Comparison of ENCODE assay signal across 13 mouse cellular contexts in genomic region chr15:81920546-81921217, GRCm38 (mm10). TPM values are rescaled to one million over a fixed set of nuclear protein-coding genes. Genes with fewer than 3 reads are reported as not detected.
DNase-seq lines count a peak whose midpoint lies in the region; ATAC-seq lines count a peak whose summit lies in the region.
"Had no signal": no experiment of that assay in that cellular context is flagged by ENCODE, and none has a peak within 500 bp of the region (broad histone marks: within the 10 kb centered on the region; RNA-seq: fewer than 3 reads in every experiment).

No protein-coding gene starts in this region.

- WGBS in forebrain, embryonic 13.5 days: 87% methylated on average over 10 of the region's 10 CpGs
- 82% methylated on average over 10 of the region's 10 CpGs for WGBS in forebrain, embryonic 12.5 days
- WGBS in limb, embryonic 13.5 days: 92% methylated on average over 10 of the region's 10 CpGs
- WGBS in kidney, embryonic 16.5 days: 86% methylated on average over 10 of the region's 10 CpGs

- no peak overlapping the region for H3K4me3 ChIP-seq in forebrain, embryonic 13.5 days
- no peak overlapping the region for H3K4me3 ChIP-seq in forebrain, embryonic 12.5 days (replicated peaks)
- H3K4me3 ChIP-seq in limb, embryonic 13.5 days: no peak overlapping the region
- no peak overlapping the region for H3K4me3 ChIP-seq in kidney, embryonic 16.5 days (ENCODE audit: low read length)
- H3K4me3 ChIP-seq: intestine, embryonic 15.5 days had no signal

- 0 out of 2 replicates have a peak overlapping the region, but pooled peaks have one; percentile 2 for H3K9ac ChIP-seq in forebrain, embryonic 13.5 days
- no peak overlapping the region for H3K9ac ChIP-seq in forebrain, embryonic 12.5 days
- H3K9ac ChIP-seq in limb, embryonic 13.5 days: 0 out of 2 replicates have a peak overlapping the region, but pooled peaks have one; percentile 19
- no peak overlapping the region for H3K9ac ChIP-seq in kidney, embryonic 16.5 days (replicated peaks; ENCODE audit: low read length)
- H3K9ac ChIP-seq: intestine, embryonic 15.5 days had no signal

- H3K4me2 ChIP-seq in forebrain, embryonic 13.5 days: no peak overlapping the region
- H3K4me2 ChIP-seq in forebrain, embryonic 12.5 days: no peak overlapping the region
- H3K4me2 ChIP-seq in limb, embryonic 13.5 days (replicated peaks): no peak overlapping the region
- H3K4me2 ChIP-seq in kidney, embryonic 16.5 days (replicated peaks; ENCODE audit: low read depth, low read length): no peak overlapping the region
- H3K4me2 ChIP-seq: heart, embryonic 11.5 days; intestine, embryonic 15.5 days had no signal

- H3K27ac ChIP-seq in forebrain, embryonic 13.5 days: no peak overlapping the region; the same call in 1 of the 2 replicates
- H3K27ac ChIP-seq in forebrain, embryonic 12.5 days: no peak overlapping the region
- no peak overlapping the region for H3K27ac ChIP-seq in limb, embryonic 13.5 days
- H3K27ac ChIP-seq in kidney, embryonic 16.5 days (ENCODE audit: low read length): no peak overlapping the region
- H3K27ac ChIP-seq: intestine, embryonic 15.5 days had no signal

- H3K4me1 ChIP-seq in forebrain, embryonic 13.5 days: peaks cover 21% of the 10 kb centered on the region
- peaks cover 22% of the 10 kb centered on the region for H3K4me1 ChIP-seq in forebrain, embryonic 12.5 days
- H3K4me1 ChIP-seq in limb, embryonic 13.5 days: peaks cover 15% of the 10 kb centered on the region
- peaks cover 17% of the 10 kb centered on the region for H3K4me1 ChIP-seq in kidney, embryonic 16.5 days (ENCODE audit: insufficient read depth, low read length)

- peaks cover 28% of the 10 kb centered on the region for H3K36me3 ChIP-seq in forebrain, embryonic 13.5 days (ENCODE audit: poor library complexity, severe bottlenecking)
- peaks cover 37% of the 10 kb centered on the region for H3K36me3 ChIP-seq in forebrain, embryonic 12.5 days (replicated peaks)
- H3K36me3 ChIP-seq in limb, embryonic 13.5 days: peaks cover 42% of the 10 kb centered on the region
- H3K36me3 ChIP-seq in kidney, embryonic 16.5 days (ENCODE audit: insufficient read depth, low read length): peaks cover 14% of the 10 kb centered on the region

- intact Hi-C loops in left cerebral cortex, postnatal 4 days (cut with DNase I): no loop called here

- peak; percentile 55 for DNase-seq in left cerebral cortex, postnatal 4 days
- DNase-seq in left cerebral cortex, adult 8-10 months (ENCODE audit: low spot score in 2 of 2): no peak
- peak; percentile 68 for DNase-seq in cerebellum, adult 9-10 months
- DNase-seq in thymus, adult 18-20 months: no peak

- no peaks in the 10 kb centered on the region for H3K27me3 ChIP-seq in forebrain, embryonic 13.5 days
- no peaks in the 10 kb centered on the region for H3K27me3 ChIP-seq in forebrain, embryonic 12.5 days
- H3K27me3 ChIP-seq in limb, embryonic 13.5 days: no peaks in the 10 kb centered on the region
- H3K27me3 ChIP-seq in kidney, embryonic 16.5 days (ENCODE audit: insufficient read depth, low read length): no peaks in the 10 kb centered on the region
- H3K27me3 ChIP-seq: intestine, embryonic 15.5 days; megakaryocyte, embryonic 14.5 days had no signal

- no peak for ATAC-seq in forebrain, embryonic 13.5 days
- ATAC-seq in forebrain, embryonic 12.5 days (ENCODE audit: low FRiP score): no peak
- ATAC-seq in limb, embryonic 13.5 days (ENCODE audit: low FRiP score, low read depth): no peak
- no peak for ATAC-seq in kidney, embryonic 16.5 days (ENCODE audit: low FRiP score, low TSS enrichment)
- ATAC-seq: intestine, embryonic 15.5 days had no signal

- no peaks in the 10 kb centered on the region for H3K9me3 ChIP-seq in forebrain, embryonic 13.5 days (replicated peaks)
- H3K9me3 ChIP-seq in forebrain, embryonic 12.5 days: no peaks in the 10 kb centered on the region
- H3K9me3 ChIP-seq in limb, embryonic 13.5 days: no peaks in the 10 kb centered on the region
- no peaks in the 10 kb centered on the region for H3K9me3 ChIP-seq in kidney, embryonic 16.5 days (ENCODE audit: low read length)
- H3K9me3 ChIP-seq: G1E; intestine, embryonic 15.5 days; megakaryocyte, embryonic 14.5 days had no signal

RNA-seq across cellular contexts. Expression of gene Polr3h, which starts 5.4 kb away (rescaled TPM):
- 85.7 and 86.0 TPM in 2 replicates for polyA plus RNA-seq in forebrain, embryonic 13.5 days (2015; fragmentation: Nextera tagmentation; extraction: Ambion mirVana)
- 69.8 and 75.6 TPM in 2 replicates for polyA plus RNA-seq in forebrain, embryonic 12.5 days (2016; fragmentation: Nextera tagmentation; extraction: Ambion mirVana)
- total RNA-seq in left cerebral cortex, postnatal 4 days (2021): 10 to 100 TPM; 45.7 to 48.1 TPM
- 10 to 100 TPM; 52.4 to 56.6 (median 55.3) TPM for total RNA-seq in left cerebral cortex, adult 8-10 months (2022)
- 56.9 and 57.9 TPM in 2 replicates for polyA plus RNA-seq in limb, embryonic 13.5 days (2015; fragmentation: Nextera tagmentation; extraction: Ambion mirVana)
- polyA plus RNA-seq in kidney, embryonic 16.5 days (2015; fragmentation: Nextera tagmentation; extraction: Ambion mirVana): 95.5 and 98.5 TPM in 2 replicates

RNA-seq across cellular contexts. Expression of gene Csdc2, which starts 15.9 kb away (rescaled TPM):
- polyA plus RNA-seq in forebrain, embryonic 13.5 days (2015; fragmentation: Nextera tagmentation; extraction: Ambion mirVana): 60.6 and 74.9 TPM in 2 replicates
- polyA plus RNA-seq in forebrain, embryonic 12.5 days (2016; fragmentation: Nextera tagmentation; extraction: Ambion mirVana): 35.8 and 39.9 TPM in 2 replicates
- total RNA-seq in left cerebral cortex, postnatal 4 days (2021): 100 to 1,000 TPM; 191 to 201 TPM
- total RNA-seq in left cerebral cortex, adult 8-10 months (2022): 10 to 100 TPM; 73.0 to 81.8 (median 75.8) TPM
- polyA plus RNA-seq in limb, embryonic 13.5 days (2015; fragmentation: Nextera tagmentation; extraction: Ambion mirVana): 13.4 and 15.0 TPM in 2 replicates
- 35.2 and 38.1 TPM in 2 replicates for polyA plus RNA-seq in kidney, embryonic 16.5 days (2015; fragmentation: Nextera tagmentation; extraction: Ambion mirVana)
- total RNA-seq: common myeloid progenitor, adult 5-6 weeks; G1E had no signal
- polyA plus RNA-seq: G1E had no signal

RNA-seq across cellular contexts. Expression of gene Pmm1, which starts 40.0 kb away (rescaled TPM):
- 62.2 and 62.5 TPM in 2 replicates for polyA plus RNA-seq in forebrain, embryonic 13.5 days (2015; fragmentation: Nextera tagmentation; extraction: Ambion mirVana)
- polyA plus RNA-seq in forebrain, embryonic 12.5 days (2016; fragmentation: Nextera tagmentation; extraction: Ambion mirVana): 42.0 and 44.0 TPM in 2 replicates
- 100 to 1,000 TPM; 138 to 140 TPM for total RNA-seq in left cerebral cortex, postnatal 4 days (2021)
- 100 to 1,000 TPM; 180 to 198 (median 188) TPM for total RNA-seq in left cerebral cortex, adult 8-10 months (2022)
- polyA plus RNA-seq in limb, embryonic 13.5 days (2015; fragmentation: Nextera tagmentation; extraction: Ambion mirVana): 26.3 and 26.8 TPM in 2 replicates
- 33.6 and 37.3 TPM in 2 replicates for polyA plus RNA-seq in kidney, embryonic 16.5 days (2015; fragmentation: Nextera tagmentation; extraction: Ambion mirVana)

RNA-seq across cellular contexts. Expression of gene Aco2, which starts 48.6 kb away (rescaled TPM):
- polyA plus RNA-seq in forebrain, embryonic 13.5 days (2015; fragmentation: Nextera tagmentation; extraction: Ambion mirVana): 202 and 211 TPM in 2 replicates
- polyA plus RNA-seq in forebrain, embryonic 12.5 days (2016; fragmentation: Nextera tagmentation; extraction: Ambion mirVana): 184 and 185 TPM in 2 replicates
- total RNA-seq in left cerebral cortex, postnatal 4 days (2021): 100 to 1,000 TPM; 273 to 304 TPM
- total RNA-seq in left cerebral cortex, adult 8-10 months (2022): 100 to 1,000 TPM; 453 to 537 (median 485) TPM
- 142 and 156 TPM in 2 replicates for polyA plus RNA-seq in limb, embryonic 13.5 days (2015; fragmentation: Nextera tagmentation; extraction: Ambion mirVana)
- polyA plus RNA-seq in kidney, embryonic 16.5 days (2015; fragmentation: Nextera tagmentation; extraction: Ambion mirVana): 281 and 293 TPM in 2 replicates

RNA-seq across cellular contexts. Expression of gene Phf5a, which starts 49.0 kb away (rescaled TPM):
- polyA plus RNA-seq in forebrain, embryonic 13.5 days (2015; fragmentation: Nextera tagmentation; extraction: Ambion mirVana): 159 and 177 TPM in 2 replicates
- 138 and 140 TPM in 2 replicates for polyA plus RNA-seq in forebrain, embryonic 12.5 days (2016; fragmentation: Nextera tagmentation; extraction: Ambion mirVana)
- 10 to 100 TPM; 51.8 to 59.7 TPM for total RNA-seq in left cerebral cortex, postnatal 4 days (2021)
- 10 to 100 TPM; 38.1 to 43.5 (median 38.2) TPM for total RNA-seq in left cerebral cortex, adult 8-10 months (2022)
- 151 and 158 TPM in 2 replicates for polyA plus RNA-seq in limb, embryonic 13.5 days (2015; fragmentation: Nextera tagmentation; extraction: Ambion mirVana)
- polyA plus RNA-seq in kidney, embryonic 16.5 days (2015; fragmentation: Nextera tagmentation; extraction: Ambion mirVana): 167 and 172 TPM in 2 replicates

Comparison
In these comparisons a context has a peak if more than half of its experiments do, and no peak if none do; other contexts are left out.
1. H3K9ac ChIP-seq: peak in forebrain, embryonic 13.5 days (single experiment) and limb, embryonic 13.5 days (single experiment); none in forebrain, embryonic 12.5 days (single experiment) and kidney, embryonic 16.5 days (single experiment).
2. DNase-seq: peak in left cerebral cortex, postnatal 4 days (single experiment) and cerebellum, adult 9-10 months (single experiment); none in left cerebral cortex, adult 8-10 months (0 of 2) and thymus, adult 18-20 months (0 of 2).